Mouse (Mus musculus): Measurements from ENCODE around the gene Pdap1. TPM values are rescaled to one million over a fixed set of nuclear protein-coding genes. Genes with fewer than 3 reads are reported as not detected.
"Not testable (repeated sequence)": the region's sequence is repeated elsewhere in the genome, so short reads cannot be mapped to it uniquely, and the experiment has no call there.

Gene Pdap1
- total RNA-seq (2022): 10 to 100 TPM; 30.2 to 50.2 (median 42.8) TPM

DNA sequence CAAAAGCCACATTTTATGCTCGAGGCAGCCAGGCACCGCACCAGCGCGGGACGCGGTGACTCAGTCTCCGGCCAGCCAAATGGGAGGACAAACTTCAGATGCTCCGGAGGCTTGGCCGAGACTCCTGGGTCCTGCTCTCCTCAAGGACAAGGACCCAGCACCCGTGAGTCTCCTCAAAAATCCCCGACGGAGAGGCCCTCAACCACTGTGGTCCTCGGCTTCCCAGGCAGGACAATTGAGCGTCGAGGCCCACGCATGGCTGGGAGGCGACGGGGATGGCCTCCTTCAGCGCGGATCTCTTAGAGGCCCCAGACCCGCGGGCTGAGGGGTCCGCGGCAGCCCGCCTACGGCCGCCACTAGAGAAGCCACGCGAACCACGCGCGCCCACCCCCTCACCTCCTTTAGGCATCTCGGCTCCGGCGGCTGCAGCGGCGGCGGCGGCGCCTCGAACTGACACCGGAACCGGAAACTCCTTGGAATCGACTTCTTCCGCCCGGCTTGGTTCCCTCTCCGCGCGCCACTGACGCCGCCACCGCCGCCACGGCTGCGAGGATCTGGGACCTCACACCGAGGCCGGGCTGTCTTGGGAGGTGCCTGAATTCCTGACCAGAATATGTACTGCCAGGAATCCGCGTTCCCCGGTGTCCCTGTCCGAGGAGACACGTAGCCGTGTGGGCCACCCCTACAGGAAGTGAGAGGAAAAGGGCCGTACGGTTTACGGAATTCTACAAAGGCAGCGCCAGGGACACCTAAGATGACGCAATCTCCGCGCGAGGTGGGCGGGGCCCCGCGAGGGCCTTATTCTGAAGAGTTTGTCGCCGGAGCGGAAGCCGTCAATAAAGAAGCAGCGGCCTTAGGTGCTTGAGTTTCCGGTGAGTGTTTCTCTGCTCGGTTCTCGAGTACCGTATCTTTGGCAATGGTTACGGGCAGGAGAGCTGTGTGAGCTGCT lies at the start of gene Pdap1, which contains the start of gene Bud31:
Gene Pdap1, minus strand, starts transcription at position 668 of the 949 bp plus-strand sequence.
Gene Bud31, plus strand, starts transcription at position 792 of the 949 bp plus-strand sequence.
- peak; percentile 96 for DNase-seq (ENCODE audit: low spot score)

DNA sequence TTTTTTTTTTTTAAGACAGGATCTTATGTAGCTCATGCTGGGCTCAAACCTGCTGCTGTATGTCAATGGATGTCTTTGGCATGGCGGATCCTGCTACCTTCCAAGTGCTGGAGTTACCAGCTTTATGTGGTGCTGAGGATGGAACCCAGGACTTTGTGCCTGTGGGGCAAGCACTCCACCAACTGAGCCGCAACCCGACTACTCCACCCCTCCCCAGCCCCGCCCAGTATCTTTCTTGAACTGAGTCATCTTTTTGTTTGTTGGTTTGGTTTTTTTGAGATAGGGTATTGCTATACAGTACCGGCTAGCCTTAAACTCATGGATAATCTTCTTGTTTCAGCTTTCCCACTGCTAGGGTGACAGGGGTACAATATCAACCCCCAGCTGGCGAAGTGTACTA lies 49.4 kb upstream of the Pdap1 start:
- no peak for DNase-seq (ENCODE audit: low spot score)

DNA sequence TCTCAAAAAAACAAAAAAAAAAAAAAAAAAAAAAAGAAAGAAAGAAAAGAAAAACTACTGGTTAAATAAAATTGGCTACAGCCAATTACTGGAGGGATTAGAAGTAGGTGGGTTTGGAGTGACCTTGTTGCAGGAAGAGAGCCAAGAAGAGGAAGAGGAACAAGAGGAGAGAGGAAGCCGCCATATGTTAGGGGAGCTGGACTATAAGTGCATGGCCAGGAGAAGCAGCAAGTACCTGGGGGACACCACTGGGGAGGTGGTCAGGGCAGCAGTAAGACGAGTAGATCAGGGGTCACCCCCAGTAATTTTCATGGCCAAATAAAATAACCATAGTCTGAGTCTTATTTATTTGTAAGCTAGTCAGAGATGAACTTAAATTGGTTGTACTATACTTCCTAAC lies 45.2 kb upstream of the Pdap1 start:
- DNase-seq (ENCODE audit: low spot score): no peak

DNA sequence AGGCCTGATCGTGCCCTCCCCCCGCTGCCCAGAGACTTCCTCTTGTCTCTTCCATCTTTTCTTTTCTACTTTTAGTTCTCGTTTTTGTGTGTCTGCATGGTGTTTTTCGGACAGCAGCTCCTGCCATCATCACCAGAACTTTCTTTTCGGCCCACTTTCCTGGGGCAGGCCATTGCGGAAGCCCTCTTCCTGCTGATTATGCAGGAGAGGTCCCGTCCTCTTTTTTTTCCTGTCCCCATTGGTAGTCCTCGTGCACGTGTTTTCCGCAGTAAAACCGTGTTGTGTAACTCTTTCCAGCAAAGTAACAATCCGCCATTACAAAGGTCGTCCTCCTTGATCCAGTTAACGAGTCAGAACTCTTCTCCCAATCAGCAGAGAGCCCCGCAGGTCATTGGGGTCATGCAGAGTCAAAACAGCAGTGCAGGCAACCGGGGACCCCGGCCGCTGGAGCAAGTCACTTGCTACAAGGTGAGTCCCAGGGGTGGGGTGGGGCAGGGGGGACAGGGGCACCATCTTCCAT lies 38.5 kb upstream of the Pdap1 start:
- no peak for DNase-seq (ENCODE audit: low spot score)

DNA sequence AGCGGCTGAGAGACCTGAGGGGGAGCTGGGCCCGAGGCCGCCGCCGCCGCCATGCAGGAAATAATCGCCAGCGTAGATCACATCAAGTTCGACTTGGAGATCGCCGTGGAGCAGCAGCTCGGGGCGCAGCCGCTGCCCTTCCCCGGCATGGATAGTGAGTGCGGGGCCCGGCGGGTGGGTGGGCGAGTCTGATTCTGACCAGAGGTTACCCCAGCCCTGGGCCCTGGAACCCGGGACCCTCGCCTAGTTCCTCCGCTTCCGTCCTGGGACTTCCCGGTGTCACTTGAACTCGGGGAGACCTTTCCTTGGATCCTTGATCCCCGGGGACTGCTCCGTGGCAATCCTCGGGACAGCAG lies 27.2 kb upstream of the Pdap1 start:
- DNase-seq (ENCODE audit: low spot score): peak; percentile 29

DNA sequence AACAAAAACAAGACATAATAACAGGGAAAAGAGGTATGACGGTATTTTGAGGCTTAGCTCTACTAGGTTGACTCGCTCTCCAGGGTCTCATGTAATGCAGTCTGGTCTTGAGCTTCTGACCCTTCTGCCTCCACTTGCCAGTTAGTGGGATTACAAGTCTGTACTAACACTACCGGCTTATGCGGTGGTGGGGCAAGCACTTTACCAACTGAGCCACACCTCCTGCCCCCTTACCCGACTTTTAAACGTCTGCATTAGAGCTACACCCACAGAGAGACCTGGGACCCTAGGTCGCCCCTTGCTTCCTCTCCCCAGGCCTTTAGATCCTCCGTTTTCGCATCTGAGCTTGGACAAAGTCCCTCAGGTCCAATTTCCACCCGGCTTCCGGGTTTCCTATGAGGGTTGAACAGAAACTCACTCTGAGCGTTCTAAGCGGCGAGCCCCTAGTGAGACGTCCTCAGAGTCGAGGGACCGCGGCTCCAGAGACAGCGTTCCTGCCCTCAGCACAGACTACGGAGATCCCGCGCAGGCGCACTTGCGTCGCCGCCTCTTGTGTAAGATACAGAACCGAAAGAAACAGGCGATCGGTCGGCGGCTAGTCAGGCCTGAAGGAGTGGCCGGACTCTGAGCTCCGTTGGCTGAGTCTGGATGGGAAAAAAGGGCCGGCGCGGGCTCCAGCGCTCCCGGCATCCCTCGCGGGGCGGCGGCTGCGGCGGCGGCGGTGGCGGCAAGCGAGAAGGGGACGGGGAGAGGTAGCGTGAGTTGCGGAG lies 26.7 kb upstream of the Pdap1 start, which contains the start of the genes Ptcd1 and Cpsf4:
Gene Ptcd1, minus strand, starts transcription at position 573 of the 770 bp plus-strand sequence.
Gene Cpsf4, plus strand, starts transcription at position 678 of the 770 bp plus-strand sequence.
- DNase-seq (ENCODE audit: low spot score): peak; percentile 99

DNA sequence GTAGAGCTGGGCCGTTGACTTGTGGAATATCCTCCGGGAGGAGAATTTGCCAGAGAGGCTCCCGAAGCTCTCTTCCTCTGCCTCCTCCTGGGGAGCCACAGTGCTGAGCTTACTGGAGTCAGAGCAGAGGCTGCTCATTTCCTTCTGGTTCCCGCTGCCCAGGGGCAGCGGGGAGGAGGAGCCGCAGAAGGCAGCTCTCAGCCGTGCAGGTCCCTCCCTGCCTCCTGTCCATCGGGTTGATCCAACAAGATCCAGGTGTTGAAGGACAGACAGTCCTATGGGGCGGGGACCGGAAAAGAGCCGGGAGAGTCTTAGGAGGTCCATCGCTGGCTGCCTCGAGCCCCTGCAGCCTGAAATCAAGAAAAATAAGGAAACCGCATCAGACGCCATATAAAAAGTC lies 25.1 kb upstream of the Pdap1 start:
- DNase-seq (ENCODE audit: low spot score): no peak

DNA sequence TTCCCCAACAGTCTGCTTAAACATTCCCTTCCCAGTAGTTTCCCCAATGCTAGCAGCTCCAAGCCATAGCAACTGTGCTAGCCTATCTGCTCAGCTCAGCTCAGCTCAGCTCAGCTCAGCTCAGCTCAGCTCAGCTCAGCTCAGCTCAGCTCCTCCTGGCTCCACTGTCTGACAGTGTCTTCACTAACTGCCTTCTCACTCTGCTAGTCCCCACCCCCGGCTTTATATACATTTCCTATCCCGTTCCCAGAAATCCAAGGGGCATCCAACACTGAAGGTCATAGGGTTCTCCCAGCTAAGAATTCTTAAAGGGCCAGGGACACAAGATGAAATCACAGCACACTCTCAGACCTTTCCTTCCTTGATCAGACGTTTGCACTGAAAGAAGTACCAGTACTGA lies 24.7 kb upstream of the Pdap1 start:
- DNase-seq (ENCODE audit: low spot score): no peak

DNA sequence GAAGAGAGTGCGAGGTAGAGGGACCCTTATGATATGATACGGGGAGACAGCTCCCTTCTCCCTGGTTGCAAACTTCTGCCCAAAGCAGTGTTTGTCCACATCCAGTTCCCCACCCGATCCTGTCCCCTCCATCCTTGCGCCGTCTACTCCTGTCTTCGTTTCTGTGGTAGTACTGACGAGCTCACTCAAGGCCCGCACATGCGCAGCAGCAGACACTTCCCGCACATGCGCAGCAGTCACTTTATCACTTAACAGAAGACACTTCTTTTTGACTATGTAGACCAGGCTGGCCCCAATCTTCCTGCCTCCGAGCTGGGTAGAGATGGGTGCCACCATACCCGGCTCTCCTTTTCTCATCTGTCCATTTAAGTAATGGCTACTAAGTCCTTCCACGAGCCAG lies 21.3 kb upstream of the Pdap1 start:
- no peak for DNase-seq (ENCODE audit: low spot score)

DNA sequence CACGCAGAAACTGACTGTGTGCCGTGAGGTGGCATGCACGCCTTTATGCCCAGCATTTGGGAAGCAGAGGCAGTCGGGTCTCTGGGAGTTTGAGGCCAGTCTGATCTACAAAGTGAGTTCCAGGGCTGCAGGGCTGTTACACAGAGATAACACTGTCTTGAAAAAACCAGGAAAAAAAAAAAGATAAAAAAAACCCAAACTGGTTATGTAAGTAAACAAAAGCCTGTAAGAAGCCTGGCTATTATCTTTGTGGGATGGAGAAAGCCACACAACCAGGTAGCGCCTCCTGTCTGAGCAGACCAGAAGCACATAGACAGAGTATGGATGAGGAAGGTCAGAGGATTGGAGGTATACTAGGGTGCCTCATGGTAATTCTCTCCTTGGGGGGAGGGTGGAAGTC lies 12.7 kb upstream of the Pdap1 start:
- no peak for DNase-seq (ENCODE audit: low spot score)

DNA sequence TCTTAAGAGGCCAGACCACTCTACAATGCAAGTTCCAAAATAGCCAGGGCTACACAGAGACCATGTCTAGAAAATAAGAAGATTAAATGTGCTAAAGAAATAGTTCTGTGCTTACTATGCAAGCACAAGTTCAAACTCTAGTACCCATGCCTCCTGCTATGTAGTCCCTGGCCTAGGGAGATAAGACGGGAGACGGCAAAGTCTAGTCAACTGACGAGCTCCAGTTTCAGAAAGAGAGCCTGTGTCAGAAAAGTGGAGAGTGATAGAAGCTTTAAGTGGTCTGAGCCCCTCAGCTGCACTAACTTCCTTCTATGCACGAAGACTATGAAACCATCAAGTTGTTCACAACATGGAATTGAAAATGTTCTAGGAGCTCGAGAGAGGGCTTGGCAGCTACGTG lies 9.3 kb upstream of the Pdap1 start:
- DNase-seq (ENCODE audit: low spot score): no peak

DNA sequence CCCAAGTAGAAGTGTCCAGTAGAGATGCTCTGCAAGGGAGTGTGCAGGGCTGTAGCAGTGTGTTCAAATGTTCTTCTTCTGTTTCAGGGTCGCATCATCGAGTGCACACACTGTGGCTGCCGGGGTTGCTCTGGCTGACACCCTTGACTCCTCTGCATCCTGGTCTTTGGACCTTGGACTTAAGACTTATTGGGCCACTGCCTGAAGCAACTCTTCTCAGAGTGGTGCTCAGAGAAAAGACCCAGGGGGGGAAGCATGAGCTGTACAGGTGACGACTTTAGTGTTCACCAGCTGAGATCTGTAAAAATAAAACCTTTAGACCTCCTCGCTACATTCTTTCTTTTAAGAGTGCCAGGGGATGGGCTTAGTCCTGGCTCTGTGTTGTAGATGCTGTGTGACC lies 7.7 kb upstream of the Pdap1 start:
- no peak for DNase-seq (ENCODE audit: low spot score)

DNA sequence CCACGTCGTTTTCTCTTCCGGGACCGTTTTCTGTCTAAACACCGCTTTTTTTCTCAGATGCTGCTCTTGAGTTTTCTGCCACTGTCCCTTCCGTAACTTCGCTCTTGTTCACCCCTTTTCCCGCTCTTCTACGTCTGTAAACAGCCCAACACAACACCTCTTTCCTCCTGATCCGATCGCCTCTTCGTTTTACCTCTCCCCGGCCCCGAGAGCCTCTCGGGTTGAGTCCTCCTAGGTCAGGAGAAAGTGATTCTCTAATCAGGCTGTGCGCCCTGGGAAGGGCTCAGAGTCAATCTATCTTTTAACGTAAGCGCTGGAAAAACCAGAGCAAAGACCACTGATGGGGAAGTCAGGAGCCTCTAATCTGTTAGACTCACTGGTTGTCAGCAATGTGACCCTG lies 573 bp upstream of the Pdap1 start:
- no peak for DNase-seq (ENCODE audit: low spot score)

DNA sequence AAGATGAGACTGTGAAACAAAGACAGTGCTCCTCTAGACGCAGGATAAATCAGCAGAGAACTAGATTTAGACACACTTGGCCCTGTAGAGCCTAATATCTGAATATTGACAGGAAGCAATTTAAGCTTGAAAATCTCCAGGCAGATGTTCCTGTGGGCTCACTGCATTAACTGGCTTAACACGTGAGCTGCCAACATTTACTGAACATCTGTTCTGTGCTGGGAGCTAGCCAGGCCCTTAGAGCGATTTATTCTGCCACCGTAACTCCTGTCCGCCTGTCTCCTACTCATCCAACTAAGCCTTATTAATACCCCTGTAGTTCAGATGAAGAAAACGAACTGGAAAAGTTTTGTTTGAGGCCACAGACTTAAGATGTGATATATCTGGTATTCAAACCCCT lies 1.2 kb downstream of the Pdap1 start:
- DNase-seq (ENCODE audit: low spot score): no peak

DNA sequence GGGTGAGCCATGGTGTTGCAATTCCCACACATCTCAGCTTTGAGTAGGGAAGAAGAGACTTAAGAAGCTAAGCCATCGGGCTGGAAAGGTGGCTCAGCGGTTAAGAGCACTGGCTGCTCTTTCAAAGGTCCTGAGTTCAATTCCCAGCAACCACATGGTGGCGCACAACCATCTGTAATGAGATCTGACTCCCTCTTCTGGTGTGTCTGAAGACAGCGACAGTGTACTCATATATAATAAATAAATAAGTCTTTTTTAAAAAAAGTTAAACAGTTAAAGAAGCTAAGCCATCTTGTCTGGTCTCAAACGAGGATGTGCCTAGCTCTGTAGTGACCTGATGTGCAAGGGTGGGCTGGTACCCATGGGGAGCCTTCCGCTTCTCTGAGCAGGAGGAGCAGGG lies 6.8 kb downstream of the Pdap1 start:
- not testable (repeated sequence) for DNase-seq (ENCODE audit: low spot score)

DNA sequence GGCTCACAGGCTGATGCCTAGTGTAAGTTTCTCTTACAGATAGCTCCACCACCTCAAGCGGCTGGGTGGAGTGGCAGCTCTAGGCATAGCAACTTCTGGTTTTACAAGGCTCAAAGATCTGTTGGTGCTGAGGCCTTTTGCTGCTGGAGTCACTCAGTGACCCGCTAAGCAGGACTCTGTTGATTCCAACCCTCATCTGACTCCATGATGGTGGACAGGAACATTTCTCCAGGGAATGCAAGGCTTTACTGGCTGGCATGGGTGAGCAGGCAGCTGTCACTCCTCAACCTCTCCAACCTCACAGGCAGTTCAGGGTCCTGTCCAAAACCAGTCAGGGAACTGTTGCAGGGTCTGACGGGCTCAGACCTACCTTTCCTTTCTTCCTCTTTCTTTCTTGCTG lies 9.0 kb downstream of the Pdap1 start:
- DNase-seq (ENCODE audit: low spot score): no peak

DNA sequence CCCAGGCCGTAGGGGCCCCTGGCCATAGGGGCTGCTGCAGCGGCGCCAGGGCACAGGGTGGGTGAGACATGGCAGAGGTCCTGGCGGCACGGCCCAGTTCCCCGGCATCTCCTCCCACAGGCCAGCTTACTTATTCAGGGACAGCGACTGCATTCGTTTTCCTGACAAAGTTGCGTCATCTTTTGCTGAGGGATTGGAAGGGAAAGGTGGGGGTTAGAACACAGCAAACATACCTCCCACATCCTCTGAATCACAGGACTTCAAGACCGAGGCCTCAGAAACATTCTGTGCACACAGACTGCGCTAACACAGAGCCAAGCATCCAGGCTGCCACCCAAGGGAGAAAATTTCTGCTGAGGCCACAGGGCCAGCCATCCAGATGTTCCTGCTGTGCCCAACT lies 9.8 kb downstream of the Pdap1 start:
- DNase-seq (ENCODE audit: low spot score): no peak

DNA sequence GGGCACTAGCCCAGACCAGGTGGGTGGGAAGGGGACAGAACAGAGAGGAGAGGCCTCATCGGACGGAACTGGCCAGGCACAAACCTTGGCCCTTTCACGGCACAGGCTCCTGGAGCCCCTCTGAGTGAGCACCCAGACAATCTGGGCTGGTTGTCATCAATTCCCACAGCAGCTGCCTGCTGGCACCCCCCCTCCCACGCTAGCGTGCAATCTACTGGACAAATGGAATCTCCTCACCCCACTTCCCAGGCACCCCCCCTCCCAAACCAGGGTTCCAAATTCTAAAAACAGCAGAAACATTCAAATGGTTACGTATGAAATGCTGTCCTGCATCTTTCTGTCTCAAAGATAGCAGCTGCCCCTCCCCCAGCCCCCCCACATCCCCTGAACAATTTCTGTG lies 10.3 kb downstream of the Pdap1 start:
- DNase-seq (ENCODE audit: low spot score): not testable (repeated sequence)

DNA sequence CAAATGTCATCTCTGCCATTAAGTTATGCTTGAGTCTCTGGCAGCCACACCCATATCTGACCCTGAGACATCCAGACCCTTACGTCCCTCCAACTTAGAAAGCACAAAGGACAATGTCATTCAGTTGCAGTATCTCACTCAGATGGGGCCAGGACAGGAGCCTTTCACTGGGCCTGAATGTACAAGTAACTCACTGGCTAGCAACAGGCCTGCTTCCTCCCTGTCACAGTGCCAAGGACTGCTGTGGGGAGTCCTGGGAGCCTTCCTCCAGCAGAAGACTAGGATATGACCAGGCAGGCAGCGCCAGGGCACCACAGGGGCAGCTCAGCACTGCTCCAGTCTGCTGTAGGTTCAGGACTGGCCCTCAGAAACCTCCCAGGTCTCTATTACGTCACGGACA lies 10.9 kb downstream of the Pdap1 start:
- DNase-seq (ENCODE audit: low spot score): peak; percentile 41

DNA sequence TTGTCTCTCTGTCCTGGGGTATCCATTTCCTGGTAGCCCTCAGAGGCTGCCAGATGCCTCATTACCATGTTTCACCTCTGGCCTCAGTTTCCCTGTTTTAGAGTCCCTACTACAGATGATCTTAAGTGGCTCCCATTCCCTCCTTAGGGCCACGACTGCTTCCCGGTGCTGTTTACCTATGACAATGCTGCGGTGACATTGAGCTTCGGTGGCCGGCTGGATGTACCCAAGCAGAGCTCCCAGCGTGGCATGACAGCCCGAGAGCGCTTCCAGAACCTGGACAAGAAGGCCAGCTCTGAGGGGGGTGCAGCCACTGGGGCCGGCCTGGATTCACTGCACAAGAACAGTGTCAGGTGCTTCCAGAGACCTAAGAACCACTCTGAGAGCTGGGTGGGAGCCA lies 13.5 kb downstream of the Pdap1 start:
- DNase-seq (ENCODE audit: low spot score): no peak

DNA sequence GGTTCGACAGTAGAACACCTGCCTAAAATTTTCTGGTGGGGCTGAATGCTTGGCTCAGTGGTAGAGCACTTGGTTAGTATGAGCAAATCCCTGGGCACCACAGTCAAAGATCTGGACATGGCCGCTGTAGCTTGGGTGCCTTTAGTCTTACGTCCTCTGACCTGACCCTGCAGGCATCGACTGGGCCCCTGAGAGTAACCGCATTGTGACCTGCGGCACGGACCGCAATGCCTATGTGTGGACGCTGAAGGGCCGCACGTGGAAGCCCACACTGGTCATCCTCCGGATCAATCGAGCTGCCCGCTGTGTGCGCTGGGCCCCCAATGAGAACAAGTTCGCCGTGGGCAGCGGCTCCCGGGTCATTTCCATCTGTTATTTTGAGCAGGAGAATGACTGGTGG lies 16.6 kb downstream of the Pdap1 start:
- DNase-seq (ENCODE audit: low spot score): no peak

DNA sequence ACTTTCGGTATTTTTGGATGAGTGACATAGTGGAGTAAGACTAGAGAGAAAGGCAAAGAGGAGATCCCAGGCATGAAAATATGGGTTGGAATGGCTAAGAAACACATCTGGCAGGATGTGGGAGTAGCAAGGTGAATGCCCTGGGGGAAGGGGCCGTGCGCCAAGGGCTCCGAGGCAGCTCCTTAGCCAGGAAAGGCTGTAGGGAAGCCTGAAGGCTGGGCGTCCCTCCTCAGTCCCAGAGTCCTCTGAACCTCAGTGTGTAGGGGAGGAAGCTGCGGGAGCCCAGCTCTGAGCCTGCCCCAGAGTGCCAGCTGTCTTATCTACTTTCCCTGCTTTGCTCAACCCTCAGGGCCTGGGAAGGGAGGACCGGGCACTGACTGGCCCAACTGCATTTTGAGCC lies 19.1 kb downstream of the Pdap1 start:
- no peak for DNase-seq (ENCODE audit: low spot score)

All from heart, adult 8-10 months (tissue).